Mouse (Mus musculus) embryonic facial prominence, embryonic 13.5 days (tissue): ENCODE results near the gene Mtap. TPM values are rescaled to one million over a fixed set of nuclear protein-coding genes. Genes with fewer than 3 reads are reported as not detected.

Experiments used
- polyA plus RNA-seq: library from polyadenylated mRNA; unstranded; fragments of >200 nt; fragmentation: Nextera tagmentation; extraction: Ambion mirVana; gene quantifications from 2 replicates; pipeline ENCODE4 v1.2.1, GENCODE M21; 2015

Gene Mtap
- polyA plus RNA-seq, 1 experiment from 2014 or later: 91.0 TPM

Other genes with a start within 250 kb of the Mtap start
- not detected in 2 replicates for gene Cdkn2a, start 157.5 kb downstream of the Mtap start, polyA plus RNA-seq
- 1.7 and 1.9 TPM in 2 replicates for gene Cdkn2b, start 173.9 kb downstream of the Mtap start, polyA plus RNA-seq